Mouse (Mus musculus) myocyte (in vitro differentiated cells): Measurements from ENCODE around the gene Sash1.

Experiments
- CEBPB ChIP-seq: IDR thresholded peaks from 2 replicates; pipeline ENCODE4 v1.6.1; 2011; ENCODE audit warnings: mild to moderate bottlenecking, moderate library complexity; ENCODE audit not compliant: poor library complexity, insufficient read depth, severe bottlenecking
- E2F4 ChIP-seq: IDR thresholded peaks from one replicate; pipeline ENCODE4 v1.6.1; 2011; ENCODE audit warnings: mild to moderate bottlenecking, control low read depth, moderate library complexity; ENCODE audit not compliant: insufficient read depth
- MAX ChIP-seq: IDR thresholded peaks from one replicate; pipeline ENCODE4 v1.6.1; 2011; ENCODE audit warnings: low read depth, mild to moderate bottlenecking, control low read depth
- MYOD1 ChIP-seq, 3 experiments: IDR thresholded peaks; one replicate each; pipeline ENCODE4 v1.6.1; 2011; ENCODE audit warnings: control low read depth in 2 of 3, low read depth in 2 of 3, mild to moderate bottlenecking in 2 of 3, moderate library complexity in 1 of 3; ENCODE audit not compliant: insufficient read length in 2 of 3, control insufficient read depth in 1 of 3
- MYOG ChIP-seq, 3 experiments: IDR thresholded peaks; one replicate each; pipeline ENCODE4 v1.6.1; 2011; ENCODE audit warnings: control low read depth in 2 of 3, low read depth in 2 of 3, mild to moderate bottlenecking in 2 of 3; ENCODE audit not compliant: insufficient read length in 2 of 3, control insufficient read depth in 1 of 3, insufficient read depth in 1 of 3
- POLR2A ChIP-seq: IDR thresholded peaks from one replicate; pipeline ENCODE4 v1.6.1; 2011; ENCODE audit warnings: low read depth, mild to moderate bottlenecking, control low read depth, moderate library complexity; ENCODE audit not compliant: insufficient read length
- POLR2AphosphoS2 ChIP-seq: IDR thresholded peaks from one replicate; pipeline ENCODE4 v1.6.1; 2011; ENCODE audit warnings: low read depth, control low read depth; ENCODE audit not compliant: insufficient read length
- REST ChIP-seq: IDR thresholded peaks from one replicate; pipeline ENCODE4 v1.6.1; 2011; ENCODE audit warnings: mild to moderate bottlenecking, control low read depth, moderate library complexity; ENCODE audit not compliant: insufficient read depth, insufficient read length
- SRF ChIP-seq: IDR thresholded peaks from one replicate; pipeline ENCODE4 v1.6.1; 2011; ENCODE audit warnings: low read depth; ENCODE audit not compliant: control insufficient read depth, insufficient read length
- TCF12 ChIP-seq: IDR thresholded peaks from one replicate; pipeline ENCODE4 v1.6.1; 2011; ENCODE audit warnings: mild to moderate bottlenecking, control low read depth; ENCODE audit not compliant: poor library complexity, insufficient read depth, severe bottlenecking
- TCF3 ChIP-seq: IDR thresholded peaks from one replicate; pipeline ENCODE4 v1.6.1; 2011; ENCODE audit warnings: low read depth, control low read depth; ENCODE audit not compliant: insufficient read length
- USF1 ChIP-seq: IDR thresholded peaks from one replicate; pipeline ENCODE4 v1.6.1; 2011; ENCODE audit warnings: low read depth, mild to moderate bottlenecking, control low read depth, moderate library complexity

DNA sequence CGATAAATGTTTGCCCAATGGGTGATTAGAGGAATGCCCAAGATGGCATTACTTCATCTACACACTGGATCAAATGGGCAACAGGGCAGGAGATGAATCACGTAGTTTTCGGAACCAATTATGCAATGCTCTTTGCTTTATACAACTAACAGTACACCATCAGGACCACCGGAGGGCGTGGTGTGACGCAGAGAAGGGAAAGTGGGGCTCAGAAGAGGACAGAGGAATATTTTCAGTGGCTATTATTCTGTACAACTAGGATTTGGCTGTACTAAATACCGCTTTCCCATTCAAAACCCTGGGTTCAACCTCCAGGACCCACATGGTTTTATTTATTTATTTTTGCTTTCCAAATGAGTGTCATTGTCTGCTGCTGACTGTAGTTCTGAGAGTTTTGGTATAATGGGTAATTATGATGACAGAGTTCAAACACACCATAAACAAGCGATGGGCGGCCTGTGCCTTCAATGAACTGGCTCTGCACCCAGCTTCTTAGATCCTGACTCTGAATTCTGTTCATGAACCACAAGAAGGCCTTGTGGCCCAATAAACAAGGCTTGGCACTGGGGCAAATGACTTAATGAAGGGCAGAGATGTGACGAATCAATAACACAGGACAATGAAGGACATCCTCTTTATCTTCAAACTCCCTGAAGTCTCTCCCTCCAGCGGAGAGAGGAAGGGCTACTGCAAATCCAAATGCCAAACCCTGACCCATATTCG, 114.8 kb downstream of the Sash1 start:
- TF ChIP-seq MYOG (IDR thresholded peaks at IDR 0.05; ENCODE audit: control insufficient read depth in 1 of 3, insufficient read depth in 1 of 3, insufficient read length in 2 of 3, low read depth in 2 of 3) (no peak), POLR2AphosphoS2 (no peak), MAX (no peak), POLR2A (no peak), CEBPB (no peak), TCF12 (no peak), MYOD1 (IDR thresholded peaks at IDR 0.05; ENCODE audit: control insufficient read depth in 1 of 3, insufficient read length in 2 of 3, low read depth in 2 of 3) (no peak), USF1 (no peak), SRF (no peak), REST (no peak), E2F4 (no peak), TCF3 (no peak)
